Mouse (Mus musculus): Measurements from ENCODE around the gene Sspo. TPM values are rescaled to one million over a fixed set of nuclear protein-coding genes. Genes with fewer than 3 reads are reported as not detected.
A peak's percentile ranks its signal among the peaks of the same experiment; 100 is the strongest.
"Not testable (repeated sequence)": the region's sequence is repeated elsewhere in the genome, so short reads cannot be mapped to it uniquely, and the experiment has no call there.

The Sspo gene
- total and polyA plus RNA-seq, 2 experiments from 2014 or later = 1.2 to 7.3 TPM

GRCm38 (mm10) chr6:48504241-48504854 is 56.3 kb downstream of the Sspo start:
- ATAC-seq (ENCODE audit: low FRiP score) (peak; percentile 93), DNase-seq (ENCODE audit: low spot score) (peak; percentile 94)
- Histone ChIP-seq H3K4me1 (ENCODE audit: insufficient read depth, low read length) (no peaks in the 10 kb centered on the region), H3K9ac (replicated peaks; ENCODE audit: low read length, poor library complexity, severe bottlenecking) (peak overlapping the region; percentile 55), H3K9me3 (ENCODE audit: low read length) (no peaks in the 10 kb centered on the region), H3K27me3 (ENCODE audit: insufficient read depth, low read length) (no peaks in the 10 kb centered on the region), H3K27ac (ENCODE audit: low read depth, low read length) (peak overlapping the region; percentile 52), H3K4me2 (ENCODE audit: low read depth, low read length, poor library complexity, severe bottlenecking) (peak overlapping the region; percentile 74), H3K4me3 (ENCODE audit: low read depth, low read length) (peak overlapping the region; percentile 63), H3K36me3 (ENCODE audit: insufficient read depth, low read length) (no peaks in the 10 kb centered on the region)
- under 1% methylated on average over 26 of the region's 26 CpGs for WGBS
- TF ChIP-seq CTCF (IDR thresholded peaks at IDR 0.05) = peak; percentile 51

- no peak overlapping the region for H3K9ac ChIP-seq (replicated peaks; ENCODE audit: low read length, poor library complexity, severe bottlenecking)
- H3K27ac ChIP-seq (ENCODE audit: low read depth, low read length) = no peak overlapping the region
- no peaks in the 10 kb centered on the region for H3K27me3 ChIP-seq (ENCODE audit: insufficient read depth, low read length)
- ATAC-seq (ENCODE audit: low FRiP score) (no peak), DNase-seq (ENCODE audit: low spot score) (no peak)
- H3K4me1 ChIP-seq (ENCODE audit: insufficient read depth, low read length) = no peaks in the 10 kb centered on the region
- 78% methylated on average over 4 of the region's 4 CpGs for WGBS
- H3K4me2 ChIP-seq (ENCODE audit: low read depth, low read length, poor library complexity, severe bottlenecking) = no peak overlapping the region
- TF ChIP-seq CTCF (IDR thresholded peaks at IDR 0.05) = no peak
- no peak overlapping the region for H3K4me3 ChIP-seq (ENCODE audit: low read depth, low read length)
- H3K36me3 ChIP-seq (ENCODE audit: insufficient read depth, low read length) = peaks cover 17% of the 10 kb centered on the region
- H3K9me3 ChIP-seq (ENCODE audit: low read length) = no peaks in the 10 kb centered on the region
Measured at GRCm38 (mm10) chr6:48508087-48508486, 60.1 kb downstream of the Sspo start.

- WGBS = 75% methylated on average over 4 of the region's 4 CpGs
Measured at GRCm38 (mm10) chr6:48510426-48510825, 62.4 kb downstream of the Sspo start.

GRCm38 (mm10) chr6:48511861-48512260 is 63.8 kb downstream of the Sspo start:
- Histone ChIP-seq H3K36me3 (ENCODE audit: insufficient read depth, low read length) (peaks cover 44% of the 10 kb centered on the region), H3K9me3 (ENCODE audit: low read length) (no peaks in the 10 kb centered on the region), H3K4me1 (ENCODE audit: insufficient read depth, low read length) (no peaks in the 10 kb centered on the region), H3K4me2 (ENCODE audit: low read depth, low read length, poor library complexity, severe bottlenecking) (no peak overlapping the region), H3K9ac (replicated peaks; ENCODE audit: low read length, poor library complexity, severe bottlenecking) (no peak overlapping the region), H3K27ac (ENCODE audit: low read depth, low read length) (no peak overlapping the region), H3K4me3 (ENCODE audit: low read depth, low read length) (no peak overlapping the region), H3K27me3 (ENCODE audit: insufficient read depth, low read length) (no peaks in the 10 kb centered on the region)
- no peak for ATAC-seq (ENCODE audit: low FRiP score)
- 89% methylated on average over 7 of the region's 7 CpGs for WGBS
- DNase-seq (ENCODE audit: low spot score) = no peak
- TF ChIP-seq CTCF (IDR thresholded peaks at IDR 0.05) = no peak

More at GRCm38 (mm10) chr6:48510426-48510825, 62.4 kb downstream of the Sspo start:
- no peak for TF ChIP-seq CTCF (IDR thresholded peaks at IDR 0.05)
- DNase-seq (ENCODE audit: low spot score) (no peak), ATAC-seq (ENCODE audit: low FRiP score) (no peak)
- H3K27me3 ChIP-seq (ENCODE audit: insufficient read depth, low read length) = no peaks in the 10 kb centered on the region
- H3K9me3 ChIP-seq (ENCODE audit: low read length) = no peaks in the 10 kb centered on the region
- no peak overlapping the region for H3K9ac ChIP-seq (replicated peaks; ENCODE audit: low read length, poor library complexity, severe bottlenecking)
- no peak overlapping the region for H3K27ac ChIP-seq (ENCODE audit: low read depth, low read length)
- no peaks in the 10 kb centered on the region for H3K4me1 ChIP-seq (ENCODE audit: insufficient read depth, low read length)
- no peak overlapping the region for H3K4me3 ChIP-seq (ENCODE audit: low read depth, low read length)
- no peak overlapping the region for H3K4me2 ChIP-seq (ENCODE audit: low read depth, low read length, poor library complexity, severe bottlenecking)
- H3K36me3 ChIP-seq (ENCODE audit: insufficient read depth, low read length) = peaks cover 38% of the 10 kb centered on the region

GRCm38 (mm10) chr6:48524882-48525281 is 76.9 kb downstream of the Sspo start:
- H3K4me1 ChIP-seq (ENCODE audit: insufficient read depth, low read length); H3K27ac ChIP-seq (ENCODE audit: low read depth, low read length); ATAC-seq (ENCODE audit: low FRiP score); DNase-seq (ENCODE audit: low spot score); H3K9me3 ChIP-seq (ENCODE audit: low read length); H3K9ac ChIP-seq (replicated peaks; ENCODE audit: low read length, poor library complexity, severe bottlenecking); H3K4me3 ChIP-seq (ENCODE audit: low read depth, low read length); H3K27me3 ChIP-seq (ENCODE audit: insufficient read depth, low read length); H3K4me2 ChIP-seq (ENCODE audit: low read depth, low read length, poor library complexity, severe bottlenecking): not testable (repeated sequence)
- H3K36me3 ChIP-seq (ENCODE audit: insufficient read depth, low read length) = peaks cover 30% of the 10 kb centered on the region
- WGBS = 98% methylated on average over 12 of the region's 16 CpGs

GRCm38 (mm10) chr6:48527901-48528300 is 79.9 kb downstream of the Sspo start:
- DNase-seq (ENCODE audit: low spot score) (no peak), ATAC-seq (ENCODE audit: low FRiP score) (no peak)
- Histone ChIP-seq H3K27ac (ENCODE audit: low read depth, low read length) (no peak overlapping the region), H3K9ac (replicated peaks; ENCODE audit: low read length, poor library complexity, severe bottlenecking) (no peak overlapping the region), H3K27me3 (ENCODE audit: insufficient read depth, low read length) (no peaks in the 10 kb centered on the region), H3K4me3 (ENCODE audit: low read depth, low read length) (no peak overlapping the region), H3K4me1 (ENCODE audit: insufficient read depth, low read length) (no peaks in the 10 kb centered on the region), H3K9me3 (ENCODE audit: low read length) (no peaks in the 10 kb centered on the region), H3K4me2 (ENCODE audit: low read depth, low read length, poor library complexity, severe bottlenecking) (no peak overlapping the region), H3K36me3 (ENCODE audit: insufficient read depth, low read length) (peaks cover 50% of the 10 kb centered on the region)
- WGBS = 80% methylated on average over 9 of the region's 9 CpGs
- TF ChIP-seq CTCF (IDR thresholded peaks at IDR 0.05) = no peak
